Mouse (Mus musculus): ENCODE results near the gene Galnt10.

DNA sequence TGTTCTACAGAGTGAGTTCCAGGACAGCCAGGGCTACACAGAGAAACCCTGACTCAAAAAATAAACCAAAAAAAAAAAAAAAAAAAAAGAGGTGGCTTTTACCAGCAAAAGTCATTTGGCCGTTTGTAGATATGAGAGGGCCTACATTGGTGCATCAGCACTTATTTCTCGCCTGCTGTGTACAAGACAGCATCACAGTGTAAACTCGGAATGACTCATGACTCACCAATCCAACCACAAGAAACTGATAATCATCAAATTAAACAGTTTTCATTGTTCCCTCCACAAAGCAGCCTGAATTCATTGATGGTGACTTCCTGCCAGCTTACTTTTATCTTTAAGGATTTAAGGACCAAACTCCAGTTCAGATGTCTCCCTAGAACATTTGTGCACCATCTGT, 159.8 kb downstream of the Galnt10 start:
- TF ChIP-seq CTCF (IDR thresholded peaks at IDR 0.05) (no peak), EP300 (IDR thresholded peaks at IDR 0.05) (no peak)

All from lung, postnatal 0 days (tissue).